Mouse (Mus musculus) neutrophil, adult 5-6 weeks (primary cell): ENCODE measurements at regions not wholly inside any gene's neighbourhood (a gene's known extent, or its start where the extent isn't known, plus 50 kb on each side); places are given as distances from the start of the nearest gene placed in this dataset.

ENCODE experiments used
- ATAC-seq: fragments of 151-379, 151-347 bp; 2 replicates; pipeline ENCODE4 v1.8.0; 2017; ENCODE audit warnings: mild to moderate bottlenecking, moderate TSS enrichment; ENCODE audit not compliant: insufficient number of reproducible peaks, poor library complexity, low FRiP score, severe bottlenecking; ENCODE audit errors: extremely low read depth

DNA sequence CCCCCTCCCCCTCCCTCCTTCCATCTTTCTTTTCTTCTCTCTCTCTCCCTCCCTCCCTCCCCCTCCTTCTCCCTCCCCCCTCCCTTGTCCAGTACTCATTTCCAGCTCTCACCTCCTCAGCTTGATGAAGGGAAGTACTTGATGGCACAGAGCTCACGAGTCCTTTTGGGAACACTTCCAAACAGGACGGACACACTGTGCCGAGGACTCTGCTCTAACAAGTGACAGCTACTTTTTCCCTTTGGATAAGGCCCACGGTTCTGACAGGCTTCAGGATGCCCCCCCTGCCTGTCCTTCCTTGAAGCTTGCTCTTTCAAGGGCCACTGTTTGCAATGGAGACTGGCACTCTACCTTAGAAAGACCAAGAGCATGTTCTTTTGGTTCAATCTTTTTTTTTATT, 110.8 kb upstream of the Rreb1 start:
- no peak for ATAC-seq

GRCm38 (mm10) chr13:37667871-37668270, 110.3 kb upstream of the Rreb1 start:
- no peak for ATAC-seq

GRCm38 (mm10) chr13:37671109-37671508, 107.1 kb upstream of the Rreb1 start:
- peak; percentile 83 for ATAC-seq

DNA sequence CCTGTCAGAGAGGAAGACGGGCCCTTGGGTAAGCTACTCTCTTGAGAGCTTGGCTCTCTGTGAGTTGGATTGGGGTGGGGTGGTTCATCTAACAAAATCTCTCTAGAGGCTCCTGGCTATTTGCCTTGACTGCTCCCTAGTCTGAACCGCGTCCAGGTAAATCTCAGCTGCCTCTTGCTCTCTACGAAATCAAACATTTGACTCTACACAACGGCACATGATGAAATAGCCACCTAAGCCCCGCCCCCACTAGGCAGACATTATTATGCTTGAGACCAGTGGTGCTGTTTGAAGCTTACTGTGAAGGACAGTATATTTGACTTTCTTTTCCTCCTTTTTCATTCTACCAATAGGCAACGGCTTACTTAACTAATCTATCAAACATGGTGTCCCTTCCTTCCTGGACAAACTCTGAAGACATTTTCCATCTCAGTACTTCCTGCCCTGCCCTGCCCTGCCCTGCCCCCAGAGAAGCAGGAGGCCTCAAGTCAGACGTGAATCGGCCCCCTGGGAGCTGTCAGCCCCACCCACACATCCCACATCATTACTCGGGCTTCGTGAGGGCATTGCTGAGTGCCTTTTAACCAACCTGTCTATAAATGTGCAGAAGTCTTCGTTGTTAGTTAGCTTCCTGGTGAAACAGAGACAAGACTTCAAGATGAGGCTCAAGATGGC, 103.4 kb upstream of the Rreb1 start:
- ATAC-seq, result peak; percentile 44

DNA sequence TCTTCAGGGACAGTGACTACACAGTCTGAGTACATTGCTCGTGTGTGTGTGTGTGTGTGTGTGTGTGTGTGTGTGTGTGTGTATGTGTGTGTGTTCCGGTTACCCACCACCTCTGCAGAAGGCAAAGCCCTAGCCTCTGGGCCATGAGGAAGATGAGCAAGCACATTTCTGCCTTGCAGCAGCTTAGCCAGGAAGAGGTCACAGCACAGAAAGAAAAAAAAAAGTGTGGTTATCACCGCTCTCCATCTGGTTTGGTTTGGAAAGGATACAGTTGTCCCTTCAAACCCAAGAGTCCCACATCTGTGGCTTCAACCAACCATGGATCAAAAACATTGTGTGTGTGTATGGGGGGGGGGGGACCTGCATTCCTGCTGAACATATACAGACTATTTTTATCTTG, 102.5 kb upstream of the Rreb1 start:
- ATAC-seq, result no peak

GRCm38 (mm10) chr13:37676912-37677311, 101.3 kb upstream of the Rreb1 start:
- no peak for ATAC-seq

DNA sequence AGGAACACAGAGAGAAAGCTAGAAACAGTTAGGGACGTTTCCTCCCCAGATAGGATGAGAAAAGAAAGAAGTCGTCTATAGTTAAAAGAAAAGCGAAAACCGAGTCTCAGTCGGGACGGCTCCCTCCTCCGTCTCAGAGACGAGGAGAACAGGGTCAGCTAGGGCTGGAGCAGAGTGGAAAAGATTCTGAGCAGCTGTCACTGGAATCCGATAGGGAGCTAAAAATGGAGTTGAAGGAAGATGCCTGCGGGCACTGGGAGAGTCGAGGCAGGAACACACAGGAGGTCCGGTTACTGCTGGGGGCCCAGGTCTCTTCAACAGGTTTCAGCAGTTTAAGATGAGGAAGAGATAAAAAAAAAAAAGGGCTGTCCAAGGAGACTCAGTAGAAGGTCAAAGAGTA, 99.9 kb upstream of the Rreb1 start:
- no peak for ATAC-seq

DNA sequence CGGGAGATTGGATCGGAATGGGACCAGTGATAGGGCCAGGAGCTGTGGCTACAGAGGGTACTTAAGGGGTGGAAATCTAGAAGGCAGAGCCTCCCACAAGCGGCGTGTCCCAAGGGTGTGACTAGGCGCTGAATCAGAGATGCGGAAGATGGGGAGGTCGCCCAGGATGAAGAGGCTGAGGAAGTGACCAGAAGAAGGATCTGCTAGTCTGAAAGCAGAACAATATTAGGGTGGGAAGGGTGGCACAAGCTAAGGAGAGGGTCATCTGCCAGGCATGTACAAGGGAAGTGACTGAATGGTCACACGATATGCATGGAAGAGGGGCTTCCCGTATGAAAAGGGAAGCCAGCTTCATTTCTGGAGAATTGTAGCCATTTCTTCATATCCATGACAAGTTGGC, 99.4 kb upstream of the Rreb1 start:
- ATAC-seq, result no peak

DNA sequence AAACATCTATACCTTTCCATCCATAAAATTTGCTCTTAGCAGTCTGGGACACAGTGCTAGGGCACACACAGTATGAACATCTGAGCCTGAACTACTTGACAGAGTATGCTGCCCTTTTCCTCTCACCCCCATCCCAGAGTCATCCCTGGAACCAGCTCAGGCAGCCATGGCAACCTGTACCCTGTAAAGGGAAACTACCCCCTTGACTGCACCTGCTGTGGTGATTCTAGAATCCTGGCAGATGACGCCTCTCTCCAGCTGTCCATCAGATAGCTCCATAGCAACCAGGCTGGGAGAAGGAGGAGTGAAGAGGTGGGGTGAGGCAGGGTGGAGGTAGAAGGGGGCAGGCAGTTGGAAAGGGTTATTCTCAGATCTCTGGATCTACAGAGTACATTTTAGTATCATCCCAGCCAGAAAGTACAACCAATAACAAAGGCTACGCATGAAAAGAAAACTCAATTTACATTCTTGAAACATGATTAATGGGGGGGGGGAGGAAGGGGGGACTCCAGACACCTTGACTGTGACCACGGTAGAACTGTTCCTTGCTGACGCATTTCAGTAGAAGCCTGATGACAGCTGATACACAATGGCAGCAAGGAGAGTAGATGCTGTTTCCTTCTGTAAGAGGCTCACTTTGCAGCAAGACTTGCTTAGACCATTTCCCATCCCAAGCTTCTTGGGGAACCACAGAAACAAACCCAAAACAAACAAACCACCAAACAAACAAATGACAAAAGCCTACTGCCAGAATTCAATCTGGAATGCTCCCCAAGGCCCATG, 97.2 kb upstream of the Rreb1 start:
- ATAC-seq, result no peak

DNA sequence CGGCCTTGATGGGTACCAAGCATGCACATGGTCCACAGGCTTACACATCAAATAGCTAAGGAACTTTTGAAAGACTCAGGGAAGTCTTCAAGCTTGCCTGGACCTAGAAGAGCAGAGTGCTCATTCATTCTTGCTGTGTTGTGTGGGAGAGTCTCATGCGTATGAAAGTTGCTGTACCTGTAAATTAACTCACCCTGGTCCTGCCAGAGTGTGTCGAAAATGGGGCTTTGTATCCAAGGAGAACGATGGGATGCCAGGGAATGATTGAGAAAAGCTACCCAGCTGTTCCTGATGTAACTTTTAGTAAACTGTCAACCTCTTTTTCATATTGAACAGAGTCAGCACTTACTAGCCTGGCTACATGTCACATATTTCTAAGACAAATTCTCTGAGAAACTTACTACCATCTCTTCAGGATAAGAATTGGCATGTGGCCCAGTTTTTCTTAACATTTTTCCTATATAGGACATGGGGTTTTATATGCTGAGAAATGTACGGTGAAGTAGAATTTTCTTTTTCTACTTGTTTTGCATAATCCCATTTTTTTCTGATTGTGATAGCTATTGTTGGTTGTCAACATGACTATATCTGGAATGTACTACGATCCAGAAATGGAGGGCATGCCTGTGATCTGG, 95.0 kb upstream of the Rreb1 start:
- ATAC-seq, result no peak

DNA sequence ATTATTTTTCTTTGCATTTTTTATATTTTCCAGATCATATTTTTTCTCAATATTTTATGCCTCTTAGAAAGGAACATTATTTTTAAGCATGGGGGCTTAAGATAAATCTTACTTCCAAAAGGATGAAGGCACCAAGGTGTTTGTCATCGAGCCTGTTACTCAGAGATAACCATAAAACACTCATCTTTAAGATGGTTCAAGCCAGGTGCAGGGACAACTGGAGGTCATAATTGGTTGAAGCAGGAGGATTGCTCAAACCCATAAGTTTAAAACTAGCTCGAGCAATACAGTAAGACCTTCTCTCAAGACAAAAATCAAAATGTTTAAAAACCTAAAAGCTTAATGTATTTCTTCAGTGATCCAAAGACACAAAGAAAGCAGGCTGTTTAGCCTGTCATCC, 92.6 kb upstream of the Rreb1 start:
- no peak for ATAC-seq

GRCm38 (mm10) chr13:37686109-37686508, 92.1 kb upstream of the Rreb1 start:
- peak; percentile 66 for ATAC-seq

DNA sequence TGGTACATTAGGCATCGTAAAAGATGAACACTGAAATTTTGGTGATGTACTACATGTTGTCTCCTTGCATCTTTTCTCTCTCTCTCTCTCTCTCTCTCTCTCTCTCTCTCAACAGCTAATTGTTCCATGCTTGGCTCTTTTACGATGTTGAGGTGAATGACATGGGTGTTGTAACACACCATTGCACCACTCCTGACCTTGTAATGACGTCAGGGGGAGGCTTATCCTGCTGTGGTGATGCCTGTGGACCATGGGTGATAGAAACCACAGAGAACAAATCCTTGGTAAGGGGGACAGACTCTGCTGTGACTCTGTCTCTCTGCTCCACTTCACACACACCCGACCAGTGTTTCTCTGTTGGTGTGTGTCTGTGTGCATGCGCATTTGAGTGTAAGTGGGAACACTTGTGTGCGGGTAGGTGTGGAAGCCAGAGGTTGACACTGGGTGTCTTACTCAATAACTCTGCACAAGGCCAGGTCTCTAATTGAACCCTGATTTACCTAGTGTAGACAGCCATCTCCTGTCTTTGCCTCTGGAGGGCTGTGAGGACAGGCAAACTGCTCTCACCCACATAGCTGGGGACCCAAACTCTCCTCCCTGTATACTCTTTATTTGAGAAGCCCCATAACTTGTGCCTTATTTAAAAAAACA, 88.9 kb upstream of the Rreb1 start:
- ATAC-seq, result peak; percentile 21; the same call in 1 of the 2 replicates

DNA sequence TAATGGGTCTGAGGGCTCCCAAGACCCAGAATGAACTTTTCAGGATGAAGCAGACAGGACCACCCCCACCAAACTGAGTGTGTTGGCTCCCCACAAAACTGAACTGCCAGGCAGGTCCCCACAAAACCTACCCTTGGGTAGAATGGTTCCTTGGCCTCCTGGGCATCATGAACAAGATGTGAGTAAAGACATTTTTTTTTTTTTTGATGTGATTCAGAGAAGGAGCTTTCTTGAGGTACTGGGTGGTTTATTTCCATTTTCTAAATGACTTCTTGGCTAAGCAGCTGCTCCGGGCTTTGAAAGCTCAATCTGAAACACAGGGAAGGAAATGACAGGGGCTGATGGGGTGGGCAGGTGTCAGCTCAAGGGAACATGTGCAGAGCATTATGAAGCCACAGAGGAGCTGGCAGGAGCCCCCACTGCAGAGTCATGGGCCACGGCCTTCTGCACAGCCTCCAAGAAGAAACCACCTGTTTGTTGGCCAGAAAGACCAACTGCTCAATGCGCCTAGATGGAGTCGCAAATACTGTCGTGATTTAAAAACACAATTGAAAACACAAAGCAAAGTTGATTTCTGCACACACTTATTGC, 86.2 kb upstream of the Rreb1 start:
- no peak for ATAC-seq

GRCm38 (mm10) chr13:37693617-37694016, 84.6 kb upstream of the Rreb1 start:
- no peak for ATAC-seq

- ATAC-seq, result no peak
These were observed 73.7 kb upstream of the Rreb1 start for GRCm38 (mm10) chr13:37704475-37704874.

- ATAC-seq, result no peak
These were observed 72.7 kb upstream of the Rreb1 start for GRCm38 (mm10) chr13:37705482-37705881.

- no peak for ATAC-seq
These were observed 67.3 kb upstream of the Rreb1 start for GRCm38 (mm10) chr13:37710913-37711312.

- no peak for ATAC-seq
These were observed 65.2 kb upstream of the Rreb1 start for GRCm38 (mm10) chr13:37712908-37713496.
